Mouse (Mus musculus): ENCODE measurements around the gene Fmnl2.

The Fmnl2 gene

DNA sequence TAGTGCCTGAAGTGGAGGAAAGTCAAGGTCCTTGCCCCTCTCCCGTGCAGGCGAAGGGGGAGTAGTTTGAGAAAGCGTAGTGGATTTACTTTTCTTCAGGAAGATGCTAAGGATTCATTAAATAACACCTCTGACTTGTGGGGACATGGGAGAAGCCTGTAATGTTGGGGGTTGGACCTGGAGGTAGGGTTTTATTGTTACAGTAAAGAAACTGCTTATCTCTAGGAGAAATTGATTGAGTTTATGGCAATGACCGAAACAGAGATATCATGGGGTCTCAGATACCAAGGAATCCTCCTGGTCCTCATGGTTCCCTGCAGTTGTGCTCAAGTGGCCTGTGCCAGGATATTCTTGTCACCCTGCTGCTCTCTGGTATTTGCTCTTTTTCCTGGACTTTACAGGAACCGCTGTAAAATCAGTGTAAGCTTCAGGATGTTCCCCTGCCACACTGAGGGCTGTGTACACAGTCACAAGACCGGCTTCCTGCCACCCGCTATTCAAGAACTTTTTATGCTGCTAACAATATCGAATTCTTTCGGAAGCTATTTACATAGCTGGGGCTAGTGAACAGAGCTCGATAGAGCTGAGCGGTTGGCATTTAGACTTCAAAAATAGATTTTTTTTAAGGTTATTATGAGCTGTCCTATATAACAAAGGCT, 130.1 kb downstream of the Fmnl2 start:
- DNase-seq, result peak in 1 of 2 experiments; percentile 37

DNA sequence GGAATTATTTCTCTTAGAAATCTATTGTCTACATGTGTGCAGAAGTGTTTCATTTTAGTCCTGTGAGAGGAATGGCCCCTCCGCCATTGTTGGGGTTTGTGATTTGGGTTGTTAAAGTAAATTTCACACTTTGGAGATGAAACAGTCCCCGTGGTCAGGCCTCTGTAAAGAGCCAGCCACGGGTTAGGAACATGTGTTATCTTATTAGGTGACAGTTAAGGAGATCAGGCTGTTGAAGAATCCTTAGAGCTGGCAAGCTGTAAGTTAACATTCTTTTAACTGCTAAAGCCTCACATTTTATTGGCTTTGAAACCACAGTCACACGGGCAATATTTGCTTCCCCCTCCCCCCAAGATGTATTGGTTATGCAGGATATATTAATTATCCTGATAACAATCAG, 131.7 kb downstream of the Fmnl2 start:
- DNase-seq, result no peak

DNA sequence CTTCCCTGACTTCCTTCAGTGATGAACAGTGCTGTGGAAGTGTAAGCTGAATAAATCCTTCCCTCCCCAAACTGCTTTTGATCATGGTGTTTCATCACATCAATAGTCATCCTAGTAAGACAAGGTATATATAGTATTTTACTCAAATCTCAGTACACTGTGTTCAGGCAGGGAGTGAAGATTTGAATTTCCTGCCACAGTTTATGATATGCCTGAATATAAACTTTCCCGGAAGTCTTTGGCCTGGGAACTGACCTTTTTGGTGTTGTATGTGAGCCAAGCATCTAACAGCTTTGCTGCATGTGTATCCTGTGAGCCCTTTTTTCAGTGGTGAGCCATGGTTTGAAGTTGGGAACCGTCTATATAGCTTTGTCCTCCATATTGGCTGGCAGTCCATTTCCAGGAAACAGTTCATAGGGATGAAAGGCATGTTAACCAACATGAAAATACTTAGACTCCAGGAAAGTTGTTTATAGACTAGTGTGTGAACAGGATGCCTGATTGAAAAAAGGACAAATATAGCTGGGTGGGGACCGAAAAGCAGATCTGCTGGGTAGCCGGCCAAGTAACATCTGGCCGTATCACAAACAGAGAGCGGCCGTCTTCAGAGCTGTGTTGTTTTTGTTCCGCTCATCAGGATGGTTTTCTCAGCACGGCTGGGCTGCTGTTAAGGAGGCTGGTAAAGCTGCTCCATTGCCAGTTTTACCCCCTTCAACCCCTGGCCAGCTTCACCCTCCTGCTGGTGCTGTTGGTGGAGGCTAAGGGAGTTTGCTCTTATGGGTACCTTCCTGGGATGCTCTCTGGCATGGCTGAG, 133.4 kb downstream of the Fmnl2 start:
- no peak for DNase-seq

DNA sequence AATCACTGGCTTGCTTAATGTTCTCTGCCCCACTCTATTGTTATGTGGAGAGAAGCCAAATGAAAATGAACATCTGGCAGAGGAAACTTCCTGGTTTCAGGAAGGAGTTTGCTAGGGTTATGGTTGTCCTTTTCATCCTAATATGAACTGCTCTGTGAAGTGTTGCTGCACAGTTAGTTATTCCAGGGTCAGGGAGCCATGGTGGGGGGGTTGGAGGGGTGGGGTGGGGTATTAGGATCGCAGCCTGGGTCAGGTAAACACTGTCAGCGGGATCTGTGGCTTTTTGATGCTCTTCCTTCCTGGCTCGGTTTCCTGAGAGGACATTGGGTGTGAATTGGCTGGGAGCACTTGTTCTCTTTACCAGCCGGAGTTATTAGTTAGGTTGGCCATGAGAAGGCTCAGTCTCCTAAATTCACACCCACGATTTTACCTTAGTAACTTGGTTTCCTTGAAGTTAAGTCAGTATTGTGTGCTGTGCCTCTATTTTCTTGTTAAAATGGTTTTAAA, 134.1 kb downstream of the Fmnl2 start:
- no peak for DNase-seq

DNA sequence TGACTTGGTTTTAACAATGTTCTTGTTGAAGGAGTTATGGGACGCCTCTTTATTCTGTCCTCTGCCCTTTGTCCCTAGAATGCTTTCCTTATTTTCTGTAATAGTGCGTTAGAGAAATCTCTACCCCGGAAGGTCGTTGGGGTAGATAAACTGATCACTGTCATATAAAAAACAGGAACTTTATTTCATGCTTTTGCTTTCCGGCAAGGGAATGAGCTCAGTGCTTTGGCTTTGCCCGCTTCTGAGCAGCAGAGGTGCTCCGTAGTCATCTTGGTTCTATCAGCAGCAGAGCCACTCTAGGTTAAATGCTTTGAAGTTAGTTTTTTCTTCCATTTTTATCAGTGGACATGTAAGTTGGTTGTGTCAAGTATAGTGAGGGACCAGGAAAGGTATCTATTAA, 135.6 kb downstream of the Fmnl2 start:
- no peak for DNase-seq

DNA sequence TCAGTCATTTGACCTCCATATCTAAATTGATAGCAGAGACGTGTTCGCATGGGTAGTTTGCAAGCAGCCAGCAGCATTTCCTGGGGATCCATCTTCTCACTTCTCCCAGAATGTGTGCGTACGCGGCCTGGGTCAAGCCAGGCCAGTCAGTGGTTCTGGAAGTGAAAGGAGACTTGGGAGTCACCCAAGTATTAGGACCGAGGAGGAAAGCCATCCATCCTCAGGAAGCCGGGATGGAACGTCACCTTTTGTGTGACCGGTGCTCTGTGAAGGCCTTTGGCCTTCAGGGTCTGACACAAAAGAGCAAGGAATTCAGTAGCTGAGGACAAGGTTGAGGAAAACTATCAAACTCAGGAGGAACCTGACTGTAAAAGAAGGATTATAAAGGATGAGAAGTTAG, 136.9 kb downstream of the Fmnl2 start:
- DNase-seq, result peak; percentile 48 to 58

DNA sequence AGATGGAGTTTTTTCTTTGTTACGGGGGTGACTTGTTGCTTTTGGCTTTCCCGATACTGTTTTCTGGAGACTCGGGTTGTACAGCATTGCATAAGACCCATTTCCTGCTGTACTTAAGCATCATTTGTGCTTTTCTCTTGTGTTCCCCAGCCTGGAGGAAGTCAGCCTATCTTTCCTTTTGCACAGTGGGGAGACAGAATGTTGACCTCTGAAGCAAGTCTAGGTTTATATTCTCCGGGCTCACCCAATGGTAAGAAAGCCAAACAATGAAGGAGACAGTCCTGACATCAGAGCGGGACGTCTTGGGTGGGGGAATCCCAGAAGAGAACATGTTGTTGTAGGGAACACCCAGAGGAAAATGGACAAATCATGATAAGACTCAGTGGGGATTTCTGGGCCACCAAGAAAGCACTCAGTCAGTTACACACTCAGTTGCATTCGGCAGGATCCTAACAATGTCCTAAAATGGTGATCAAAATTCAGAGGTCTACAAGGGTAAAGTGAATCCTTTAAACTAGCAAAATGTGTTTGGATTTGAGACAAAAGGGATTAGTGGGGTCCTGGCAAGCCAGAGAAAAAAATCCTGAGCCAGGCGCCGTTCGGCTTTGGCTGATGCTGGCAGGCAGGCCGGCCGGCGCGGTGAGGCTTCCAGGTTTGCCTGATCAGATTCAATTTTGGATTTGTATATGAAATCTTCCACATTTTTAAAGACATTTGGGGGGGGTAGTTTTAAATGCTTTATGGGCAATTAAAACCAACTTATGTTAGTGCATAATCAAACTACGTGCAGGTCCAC, 140.5 kb downstream of the Fmnl2 start:
- no peak for DNase-seq

DNA sequence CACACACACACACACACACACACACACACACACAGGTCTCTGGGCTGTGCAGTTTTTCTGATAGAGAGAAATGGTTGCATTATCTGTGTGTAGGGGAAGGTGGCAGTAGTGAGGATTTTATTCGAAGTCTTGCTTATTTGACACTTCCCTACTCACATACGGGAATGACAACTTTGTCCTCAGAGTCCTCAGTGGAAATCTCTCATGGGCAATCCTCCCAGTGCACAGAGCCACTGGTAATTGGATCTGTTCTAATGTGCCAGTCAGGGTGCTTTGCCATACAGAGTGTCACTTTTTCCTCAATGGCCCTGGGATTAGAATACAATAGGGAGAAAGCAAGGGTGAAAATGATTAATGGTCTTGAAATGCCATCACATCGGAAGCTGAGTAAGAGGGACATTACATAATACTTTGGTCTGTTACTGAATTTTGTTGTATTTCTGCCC, 141.9 kb downstream of the Fmnl2 start:
- no peak for DNase-seq

DNA sequence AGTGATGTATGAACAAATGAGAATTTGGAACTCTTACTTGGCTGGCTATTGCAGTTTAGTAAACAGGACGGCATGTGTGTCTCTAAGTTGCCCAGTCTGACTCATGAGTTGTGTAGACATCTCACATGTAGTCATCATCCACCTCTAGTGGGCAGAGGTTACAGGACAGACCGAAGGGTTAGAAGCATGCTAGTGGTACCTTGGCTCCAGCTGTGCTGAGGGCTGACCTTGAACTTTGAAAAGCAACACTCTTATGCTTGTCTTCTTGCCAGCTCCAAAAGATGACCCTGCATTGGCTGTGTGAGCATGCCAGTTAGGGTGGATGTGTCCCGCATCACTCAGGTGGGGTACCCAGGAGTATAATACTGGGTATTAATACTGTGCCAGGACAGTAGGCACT, 142.8 kb downstream of the Fmnl2 start:
- no peak for DNase-seq

DNA sequence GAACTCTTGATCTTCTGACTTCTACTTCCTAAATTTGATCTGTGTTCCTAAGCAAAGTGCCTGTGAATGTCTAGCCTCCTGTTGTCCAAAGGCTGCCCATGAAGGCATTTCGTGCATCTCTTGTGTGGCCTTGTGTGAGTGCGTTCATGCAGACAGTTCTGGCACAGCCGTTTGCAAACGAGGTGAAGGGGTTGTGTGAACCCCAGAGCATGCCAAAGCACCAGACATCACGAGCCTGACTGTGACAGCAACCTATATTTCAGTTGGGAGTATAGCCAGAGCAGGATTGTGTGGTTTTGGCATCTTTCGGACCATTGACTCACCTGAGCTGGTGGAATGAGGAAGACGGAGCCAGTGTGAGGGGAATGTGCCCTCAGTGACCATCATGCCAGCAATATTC, 148.5 kb downstream of the Fmnl2 start:
- DNase-seq, result no peak

DNA sequence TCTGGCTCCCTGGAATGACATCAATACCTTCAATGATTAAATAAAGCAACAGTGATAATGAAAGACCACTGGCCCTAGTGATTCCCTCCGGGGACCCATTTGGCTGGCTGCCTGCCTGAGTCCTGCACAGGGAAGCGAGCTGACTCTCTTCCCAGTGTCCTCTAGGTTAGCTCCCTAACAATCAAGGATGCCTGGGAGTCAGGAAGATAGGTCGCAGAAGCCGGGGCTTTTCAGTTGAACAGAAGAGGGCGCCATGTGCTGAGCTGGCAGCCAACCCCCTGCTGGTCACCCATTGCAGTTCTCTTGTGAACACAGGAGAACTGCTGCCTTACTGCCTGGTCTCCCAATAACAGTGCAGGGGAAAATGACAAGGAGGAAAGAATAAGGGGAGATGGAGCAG, 149.5 kb downstream of the Fmnl2 start:
- peak; percentile 65 to 72 for DNase-seq

DNA sequence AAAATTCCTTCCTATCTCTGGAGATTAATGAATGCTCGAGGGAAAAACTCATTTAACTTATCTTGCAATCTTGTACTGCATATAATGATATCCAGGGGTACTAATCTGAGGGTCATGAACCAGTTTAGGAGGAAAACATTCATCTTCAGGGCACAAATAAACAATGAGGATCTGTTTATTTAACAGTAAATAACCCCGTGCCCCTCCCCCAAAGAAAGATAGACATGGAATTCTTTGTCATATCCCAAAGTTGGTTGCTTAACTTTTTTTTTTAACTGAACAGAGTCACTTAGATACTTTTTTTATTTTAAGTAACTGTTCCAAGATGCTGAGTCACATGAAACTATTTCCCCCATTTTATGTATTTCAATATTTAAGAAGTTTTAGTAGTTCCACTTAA, 155.4 kb downstream of the Fmnl2 start:
- DNase-seq, result no peak

DNA sequence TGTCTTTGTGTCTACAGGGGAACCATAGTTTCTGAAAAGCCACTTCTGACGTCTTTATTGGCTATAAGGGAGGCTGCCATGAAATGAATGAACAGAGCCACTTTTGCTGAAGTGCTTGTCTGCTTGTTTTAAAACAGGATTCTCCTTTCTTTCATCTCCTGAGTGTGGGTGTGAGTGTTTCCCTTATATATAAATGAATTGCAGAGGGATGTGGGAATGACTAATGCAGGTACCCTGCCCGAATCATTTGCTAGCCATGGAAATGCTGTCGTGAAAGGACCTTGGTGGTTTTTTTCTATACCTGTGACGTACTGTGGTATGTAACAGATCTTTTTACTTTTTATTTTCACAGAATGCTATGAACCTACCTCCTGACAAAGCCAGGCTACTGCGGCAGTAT, 156.8 kb downstream of the Fmnl2 start:
- DNase-seq, result no peak

DNA sequence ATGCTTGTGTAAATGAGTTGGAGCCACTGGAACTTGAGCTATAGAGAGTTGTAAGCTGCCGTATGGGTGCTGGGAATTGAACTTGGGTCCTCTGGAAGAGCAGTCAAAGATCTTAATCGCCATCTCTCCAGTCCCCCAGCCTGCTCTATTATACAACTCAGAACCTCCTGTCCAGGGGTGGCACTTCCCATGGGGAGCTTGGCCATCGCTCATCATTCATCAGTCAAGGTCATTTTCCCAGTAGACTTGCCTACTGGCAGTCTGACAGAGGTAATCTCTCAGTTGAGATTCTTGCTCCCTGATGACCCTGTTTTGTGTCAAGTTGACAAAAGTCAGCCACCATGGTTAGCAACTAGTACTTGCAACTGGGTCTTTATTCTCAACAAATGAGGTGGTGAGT, 165.3 kb downstream of the Fmnl2 start:
- DNase-seq, result no peak

DNA sequence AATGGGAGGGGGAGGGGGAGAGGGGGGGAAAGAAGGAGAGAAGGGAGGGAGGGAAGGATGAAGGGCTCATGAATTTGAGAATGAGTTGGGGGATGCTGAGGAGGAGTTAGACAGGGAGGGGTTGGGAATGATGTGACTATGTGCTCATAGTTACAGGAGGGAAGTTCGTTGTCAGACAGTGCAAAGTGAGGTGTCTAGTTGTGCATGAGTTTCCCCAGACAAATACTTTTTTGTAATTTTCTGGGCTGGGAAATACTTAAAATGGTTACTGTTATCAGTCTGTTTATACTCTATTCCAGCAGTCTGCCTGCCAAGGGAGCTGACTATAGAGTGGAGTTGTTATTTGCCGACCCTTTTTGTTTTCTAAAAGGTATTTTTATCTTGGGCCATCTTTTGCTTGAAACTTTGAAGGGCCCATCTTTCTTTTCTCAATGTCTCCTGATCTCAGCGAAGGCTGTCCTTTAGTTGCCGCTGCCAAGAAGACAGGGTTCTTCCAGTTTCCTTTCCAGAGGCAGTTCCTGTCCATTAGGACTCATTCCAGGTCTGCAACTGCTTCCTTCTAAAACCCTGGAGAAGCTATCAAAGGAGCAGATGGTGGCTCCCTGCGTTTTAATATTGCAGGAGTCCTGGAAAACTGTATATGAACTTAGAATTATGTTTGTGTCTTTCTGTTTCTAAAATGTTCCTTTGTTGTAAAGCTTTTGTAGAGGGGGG, 168.6 kb downstream of the Fmnl2 start:
- peak; percentile 14 to 15 for DNase-seq

DNA sequence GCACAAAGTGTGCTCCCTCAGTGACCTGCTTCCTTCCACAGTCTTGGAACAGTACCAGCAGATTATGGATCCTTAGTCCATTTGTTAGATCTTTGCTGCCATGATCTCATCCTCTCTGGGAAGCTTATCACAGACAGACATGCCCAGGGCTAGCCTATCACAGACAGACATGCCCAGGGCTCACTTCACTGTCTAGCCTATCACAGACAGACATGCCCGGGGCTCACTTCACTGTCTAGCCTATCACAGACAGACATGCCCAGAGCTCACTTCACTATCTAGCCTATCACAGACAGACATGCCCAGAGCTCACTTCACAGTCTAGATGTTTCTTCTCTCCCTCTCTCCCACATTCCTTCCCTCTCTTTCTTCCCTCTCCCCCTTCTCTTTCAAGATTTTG, 171.2 kb downstream of the Fmnl2 start:
- no peak for DNase-seq

DNA sequence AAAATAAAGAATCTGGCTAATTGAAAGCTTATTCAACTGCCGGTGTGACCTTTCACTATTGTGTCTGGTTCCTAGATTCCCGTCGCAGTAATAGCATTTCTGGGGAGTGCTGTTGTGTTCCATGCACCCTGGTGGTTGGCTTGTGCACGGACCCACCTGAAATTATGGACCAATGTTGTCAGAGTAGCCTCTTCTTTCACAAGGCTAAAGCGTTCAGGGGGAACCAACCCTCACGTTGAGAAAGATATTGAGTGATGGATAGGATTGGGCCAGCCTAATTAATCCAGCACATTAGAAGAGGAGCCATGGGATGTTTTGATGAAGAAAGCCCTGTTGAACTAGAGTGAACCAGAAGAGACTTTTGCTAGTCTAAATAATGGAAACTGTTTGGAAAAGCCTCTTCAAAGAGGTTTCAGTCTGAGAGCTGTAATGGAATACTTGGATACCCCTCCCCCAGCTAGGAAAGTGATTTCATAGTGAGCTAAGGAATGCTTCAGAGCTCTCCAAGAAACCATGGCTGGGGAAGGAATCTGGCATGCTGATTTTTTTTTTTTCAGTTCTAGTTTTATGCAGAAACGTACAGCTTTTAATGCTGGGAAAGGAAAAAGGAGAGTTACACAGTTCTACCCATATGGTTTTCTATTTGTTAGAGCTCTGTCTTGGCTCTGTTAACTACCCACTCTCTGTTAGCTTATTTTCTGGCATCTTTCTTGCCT, 172.2 kb downstream of the Fmnl2 start:
- DNase-seq, result no peak

DNA sequence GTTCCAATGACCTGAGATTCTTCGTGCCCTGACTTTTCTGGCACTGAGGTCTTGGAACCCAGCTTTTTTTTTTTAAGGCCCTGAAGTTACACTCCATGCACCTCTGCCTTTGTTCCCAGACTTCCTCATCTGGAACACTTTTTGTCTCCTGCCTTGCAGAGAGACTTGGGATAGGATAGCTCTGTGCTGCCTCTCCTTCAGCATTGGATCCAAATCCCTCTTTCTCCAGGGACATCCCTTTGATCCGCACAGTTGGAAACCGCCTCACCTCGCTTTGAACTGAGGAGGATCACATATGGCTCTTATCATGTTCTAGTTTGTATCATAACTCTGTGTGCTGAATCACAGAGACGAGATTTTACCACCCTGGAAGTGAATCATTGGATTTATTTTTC, 172.8 kb downstream of the Fmnl2 start:
- no peak for DNase-seq

DNA sequence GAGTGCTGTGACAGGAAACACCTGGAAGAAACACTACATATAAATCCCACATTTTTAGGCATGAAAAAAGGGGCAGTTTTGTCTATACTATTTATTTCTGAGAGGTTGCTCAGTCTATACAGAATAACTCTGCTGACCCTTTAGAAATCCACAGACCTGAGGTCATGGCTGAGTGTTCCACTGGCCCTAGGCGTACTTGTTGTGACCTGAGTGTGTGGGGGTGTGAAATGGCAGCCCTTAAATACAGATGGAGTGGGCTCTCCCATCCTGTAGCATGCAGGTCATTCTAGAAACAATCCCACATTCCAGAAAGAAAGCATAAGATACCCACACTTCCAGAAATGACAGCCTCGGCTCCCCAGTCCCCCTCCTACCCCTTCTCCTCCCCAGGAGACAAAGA, 180.6 kb downstream of the Fmnl2 start:
- DNase-seq, result no peak

DNA sequence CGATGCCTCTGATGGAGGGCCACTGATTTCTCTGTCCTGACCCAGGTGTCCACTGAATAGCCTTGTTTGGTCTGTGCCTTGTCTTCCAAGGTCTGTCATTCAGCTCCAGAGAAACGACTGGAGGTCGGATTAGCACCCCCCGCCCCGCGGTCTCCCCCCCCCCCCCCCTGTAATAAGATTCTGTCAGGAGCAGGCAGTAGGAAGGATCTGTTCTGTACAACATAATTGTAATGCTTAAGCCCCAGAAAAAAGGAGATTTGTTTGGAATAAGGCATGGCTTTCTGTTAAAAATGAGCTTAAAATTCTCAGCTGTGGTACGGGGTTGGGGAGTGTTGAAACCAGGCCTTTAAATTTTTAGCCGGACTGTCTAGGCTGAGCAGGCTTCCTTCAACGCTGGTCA, 181.1 kb downstream of the Fmnl2 start:
- DNase-seq, result no peak

DNA sequence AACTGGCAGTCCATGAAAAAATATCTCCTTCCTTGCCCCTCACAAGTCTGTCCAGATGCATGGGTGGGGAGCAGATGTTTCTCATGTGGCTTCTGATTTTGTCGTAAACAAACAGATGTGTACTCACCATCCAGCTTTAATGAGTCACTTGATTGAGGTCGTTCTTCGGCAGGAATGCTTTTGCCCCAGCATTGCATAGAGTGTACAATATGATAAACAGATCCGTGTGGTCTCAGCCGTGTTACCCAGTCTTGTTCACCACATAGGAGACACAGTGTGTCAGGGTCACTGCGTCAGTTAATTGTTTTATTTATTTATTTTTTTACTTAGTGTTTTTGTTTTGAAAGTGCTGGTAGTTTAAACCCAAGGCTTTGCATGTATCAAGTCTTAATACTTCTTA, 189.4 kb downstream of the Fmnl2 start:
- no peak for DNase-seq

DNA sequence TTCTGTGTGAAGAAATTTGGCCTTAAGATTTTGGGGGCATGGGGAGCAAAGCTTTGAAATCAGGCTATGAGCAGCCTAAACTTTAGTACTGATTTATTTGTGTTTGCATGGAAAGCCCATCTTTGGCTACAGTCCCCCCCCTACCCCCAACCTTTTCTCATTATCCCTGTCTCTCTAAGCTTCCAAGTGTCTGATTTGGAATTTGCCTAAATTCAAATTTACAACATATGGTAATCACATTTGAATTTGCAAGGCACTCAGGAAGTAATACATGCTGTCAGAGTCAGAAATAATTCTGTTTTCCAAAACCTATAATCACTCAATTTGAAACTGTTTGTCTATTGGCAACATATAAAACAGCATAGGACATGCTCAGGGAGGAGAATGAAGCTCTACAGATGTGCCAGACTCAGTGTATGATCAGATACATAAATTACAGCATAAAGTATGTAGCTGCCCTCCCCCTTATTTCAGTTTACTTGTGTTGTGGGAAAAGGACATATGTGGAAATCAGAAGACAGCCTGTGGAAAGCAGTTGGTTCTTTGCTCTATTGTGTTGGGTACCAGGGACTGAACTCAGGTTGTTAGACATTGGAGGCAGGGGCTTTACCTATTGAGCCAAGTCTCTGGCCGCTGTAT, 190.2 kb downstream of the Fmnl2 start:
- no peak for DNase-seq

Data from kidney, adult 8-10 months (tissue).